ENCODE assay signal across 19 mouse cellular contexts in genomic region chr11:118755003-118755402, GRCm38 (mm10).
DNase-seq lines count a peak whose midpoint lies in the region; ATAC-seq lines count a peak whose summit lies in the region.
"Had no signal": no experiment of that assay in that cellular context is flagged by ENCODE, and none has a peak within 500 bp of the region (broad histone marks: within the 10 kb centered on the region; RNA-seq: fewer than 3 reads in every experiment).

No protein-coding gene starts in this region.

- peaks cover 34% of the 10 kb centered on the region for H3K4me1 ChIP-seq in midbrain, embryonic 16.5 days (ENCODE audit: control insufficient read depth, insufficient read depth, low read length)
- H3K4me1 ChIP-seq in midbrain, embryonic 11.5 days (ENCODE audit: control insufficient read depth, insufficient read depth, low read length), result 0 out of 2 replicates have a peak, but pooled peaks cover 5% of the 10 kb centered on the region
- H3K4me1 ChIP-seq in hindbrain, embryonic 14.5 days (replicated peaks; ENCODE audit: control insufficient read depth, insufficient read depth, low read length), result peaks cover 37% of the 10 kb centered on the region
- no peaks in the 10 kb centered on the region for H3K4me1 ChIP-seq in kidney, embryonic 15.5 days
- H3K4me1 ChIP-seq: heart, embryonic 15.5 days; lung, embryonic 15.5 days had no signal

- no peaks in the 10 kb centered on the region for H3K36me3 ChIP-seq in midbrain, embryonic 16.5 days (ENCODE audit: control insufficient read depth, insufficient read depth, low read length)
- no peaks in the 10 kb centered on the region for H3K36me3 ChIP-seq in midbrain, embryonic 11.5 days (ENCODE audit: control insufficient read depth, insufficient read depth, low read length)
- no peaks in the 10 kb centered on the region for H3K36me3 ChIP-seq in hindbrain, embryonic 14.5 days (replicated peaks; ENCODE audit: control insufficient read depth, insufficient read depth)
- H3K36me3 ChIP-seq in kidney, embryonic 15.5 days, result no peaks in the 10 kb centered on the region
- H3K36me3 ChIP-seq: heart, embryonic 15.5 days; lung, embryonic 15.5 days had no signal

- no peak for DNase-seq in frontal cortex, postnatal 10 days (ENCODE audit: low spot score in 2 of 2)
- DNase-seq in midbrain, embryonic 11.5 days (ENCODE audit: low spot score, missing footprints), result no peak
- DNase-seq in hindbrain, embryonic 14.5 days (ENCODE audit: low spot score), result no peak
- DNase-seq in right cerebral cortex, adult 18-20 months, result no peak
- DNase-seq: adrenal gland, postnatal 14 days; cerebellum, adult 11-12 months; gastrocnemius, postnatal 25 days; heart, postnatal 4 days; right cerebral cortex, postnatal 14 days; thymus, postnatal 4 days had no signal

- H3K27me3 ChIP-seq in midbrain, embryonic 16.5 days (ENCODE audit: control insufficient read depth, insufficient read depth, low read depth, low read length), result no peaks in the 10 kb centered on the region
- H3K27me3 ChIP-seq in midbrain, embryonic 11.5 days (ENCODE audit: control insufficient read depth, insufficient read depth, low read length), result no peaks in the 10 kb centered on the region
- H3K27me3 ChIP-seq in hindbrain, embryonic 14.5 days (ENCODE audit: control insufficient read depth, insufficient read depth, low read length), result no peaks in the 10 kb centered on the region
- peaks cover 21% of the 10 kb centered on the region for H3K27me3 ChIP-seq in kidney, embryonic 15.5 days
- H3K27me3 ChIP-seq: lung, embryonic 15.5 days had no signal

- WGBS in midbrain, embryonic 16.5 days, result 73% methylated on average over 17 of the region's 17 CpGs
- 88% methylated on average over 17 of the region's 17 CpGs for WGBS in midbrain, embryonic 11.5 days
- 63% methylated on average over 17 of the region's 17 CpGs for whole genome bisulfite sequencing in hindbrain, embryonic 14.5 days
- 84% methylated on average over 17 of the region's 17 CpGs for WGBS in kidney, embryonic 15.5 days

- no peaks in the 10 kb centered on the region for H3K9me3 ChIP-seq in midbrain, embryonic 16.5 days (replicated peaks; ENCODE audit: control insufficient read depth, low read length, poor library complexity, severe bottlenecking)
- H3K9me3 ChIP-seq in midbrain, embryonic 11.5 days (ENCODE audit: control insufficient read depth, low read length), result no peaks in the 10 kb centered on the region
- no peaks in the 10 kb centered on the region for H3K9me3 ChIP-seq in hindbrain, embryonic 14.5 days (ENCODE audit: control insufficient read depth, low read length)
- no peaks in the 10 kb centered on the region for H3K9me3 ChIP-seq in kidney, embryonic 15.5 days (replicated peaks)
- H3K9me3 ChIP-seq: heart, embryonic 15.5 days; lung, embryonic 15.5 days had no signal

- H3K4me3 ChIP-seq in midbrain, embryonic 16.5 days (ENCODE audit: low read depth, low read length), result no peak overlapping the region
- H3K4me3 ChIP-seq in midbrain, embryonic 11.5 days (ENCODE audit: low read depth, low read length), result no peak overlapping the region
- H3K4me3 ChIP-seq in hindbrain, embryonic 14.5 days (replicated peaks; ENCODE audit: low read length), result no peak overlapping the region
- H3K4me3 ChIP-seq in kidney, embryonic 15.5 days (replicated peaks), result no peak overlapping the region
- H3K4me3 ChIP-seq: heart, embryonic 15.5 days; lung, embryonic 15.5 days had no signal

- peak overlapping the region; percentile 54 for H3K27ac ChIP-seq in midbrain, embryonic 16.5 days (ENCODE audit: low read length)
- H3K27ac ChIP-seq in midbrain, embryonic 11.5 days (ENCODE audit: low read depth, low read length), result no peak overlapping the region
- peak overlapping the region; percentile 67 for H3K27ac ChIP-seq in hindbrain, embryonic 14.5 days
- H3K27ac ChIP-seq in kidney, embryonic 15.5 days, result no peak overlapping the region
- H3K27ac ChIP-seq: heart, embryonic 15.5 days; liver, embryonic 14.5 days; lung, embryonic 15.5 days; macrophage had no signal

- peak; percentile 17 for ATAC-seq in frontal cortex, adult (ENCODE audit: low TSS enrichment)
- ATAC-seq in midbrain, embryonic 16.5 days, result no peak; the same call in 1 of the 2 replicates
- no peak for ATAC-seq in midbrain, embryonic 11.5 days (ENCODE audit: low FRiP score)
- ATAC-seq in hindbrain, embryonic 14.5 days (ENCODE audit: low FRiP score), result no peak
- no peak for ATAC-seq in kidney, embryonic 15.5 days (replicated peaks; ENCODE audit: low FRiP score)
- ATAC-seq in megakaryocyte progenitor cell, adult 5-6 weeks (replicated peaks; ENCODE audit: poor library complexity), result no peak
- ATAC-seq: intestine, embryonic 16.5 days had no signal

- no peak overlapping the region for H3K4me2 ChIP-seq in midbrain, embryonic 16.5 days (ENCODE audit: low read length)
- H3K4me2 ChIP-seq in midbrain, embryonic 11.5 days, result no peak overlapping the region
- no peak overlapping the region for H3K4me2 ChIP-seq in hindbrain, embryonic 14.5 days (replicated peaks)
- no peak overlapping the region for H3K4me2 ChIP-seq in kidney, embryonic 15.5 days
- H3K4me2 ChIP-seq: heart, embryonic 15.5 days; lung, embryonic 15.5 days had no signal

- H3K9ac ChIP-seq in midbrain, embryonic 16.5 days (ENCODE audit: low read depth, low read length), result no peak overlapping the region
- no peak overlapping the region for H3K9ac ChIP-seq in midbrain, embryonic 11.5 days (ENCODE audit: low read length)
- peak overlapping the region; percentile 32; the same call in 1 of the 2 replicates for H3K9ac ChIP-seq in hindbrain, embryonic 14.5 days
- no peak overlapping the region for H3K9ac ChIP-seq in kidney, embryonic 15.5 days
- H3K9ac ChIP-seq: heart, embryonic 15.5 days; liver, embryonic 14.5 days; lung, embryonic 15.5 days had no signal

Comparison
In these comparisons a context has a peak if more than half of its experiments do, and no peak if none do; other contexts are left out.
1. H3K27ac ChIP-seq: peak in midbrain, embryonic 16.5 days (single experiment) and hindbrain, embryonic 14.5 days (single experiment); none in midbrain, embryonic 11.5 days (single experiment) and kidney, embryonic 15.5 days (single experiment).